Mouse (Mus musculus): Measurements from ENCODE around the gene Adprhl1. TPM values are rescaled to one million over a fixed set of nuclear protein-coding genes. Genes with fewer than 3 reads are reported as not detected.

The Adprhl1 gene
- polyA plus RNA-seq, 1 experiment from 2014 or later = 0.64 TPM

DNA sequence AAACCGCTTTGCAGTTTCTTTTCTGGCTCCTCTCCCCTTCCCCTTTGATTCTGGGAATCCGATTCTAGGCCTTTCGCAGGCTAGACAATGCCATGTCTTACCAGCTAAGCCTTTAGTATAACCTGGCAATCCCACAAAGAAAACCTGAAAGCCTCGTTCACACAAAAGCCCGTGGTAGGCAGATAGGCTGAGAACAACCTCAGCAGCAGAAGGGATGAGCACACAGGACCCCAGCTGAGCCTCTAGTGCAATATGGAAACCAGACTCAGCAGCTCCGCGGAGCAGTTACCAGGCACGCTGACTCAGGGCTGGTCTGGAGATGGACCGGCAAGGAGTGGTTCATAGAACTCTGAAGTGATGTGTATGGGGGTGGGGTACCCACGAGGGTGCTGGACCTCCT lies 59.1 kb downstream of the Adprhl1 start:
- H3K27me3 ChIP-seq (ENCODE audit: control insufficient read depth, insufficient read depth, low read length) = no peaks in the 10 kb centered on the region; the same call in 1 of the 2 replicates
- no peaks in the 10 kb centered on the region for H3K36me3 ChIP-seq (ENCODE audit: control insufficient read depth, insufficient read depth, low read length)
- H3K9me3 ChIP-seq (ENCODE audit: control insufficient read depth, low read length) = no peaks in the 10 kb centered on the region
- no peak overlapping the region for H3K9ac ChIP-seq (replicated peaks; ENCODE audit: low read depth, low read length)
- H3K4me2 ChIP-seq (ENCODE audit: low read depth, low read length) = no peak overlapping the region
- H3K4me3 ChIP-seq (ENCODE audit: low read depth, low read length) = no peak overlapping the region
- no peaks in the 10 kb centered on the region for H3K4me1 ChIP-seq (ENCODE audit: control insufficient read depth, insufficient read depth, low read length)
- WGBS = 47% methylated on average over 10 of the region's 10 CpGs
- no peak overlapping the region for H3K27ac ChIP-seq (ENCODE audit: low read depth, low read length)
- ATAC-seq (ENCODE audit: low read depth) = no peak

DNA sequence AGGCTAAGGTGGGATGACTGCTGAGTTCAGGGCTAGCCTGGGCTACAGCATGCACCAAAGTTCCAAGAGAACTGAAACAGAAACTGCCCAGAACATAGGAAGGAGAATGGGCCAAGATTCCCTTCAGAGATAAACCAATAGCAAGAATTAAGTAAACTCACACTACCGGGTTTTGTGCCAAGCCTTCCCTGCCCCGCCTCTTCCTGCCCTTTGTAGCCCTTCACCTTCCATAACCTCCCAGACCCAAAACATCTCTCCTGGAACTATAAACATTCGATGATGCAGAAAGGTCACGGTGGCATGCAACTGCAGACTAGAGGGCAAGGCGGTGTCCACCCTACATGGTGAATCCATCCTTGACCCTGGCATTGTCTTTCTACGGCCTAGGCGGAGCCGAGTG lies 63.7 kb downstream of the Adprhl1 start:
- no peak for ATAC-seq (ENCODE audit: low read depth)
- 88% methylated on average over 8 of the region's 8 CpGs for WGBS
- no peak overlapping the region for H3K4me3 ChIP-seq (ENCODE audit: low read depth, low read length)
- no peak overlapping the region for H3K27ac ChIP-seq (ENCODE audit: low read depth, low read length)
- no peak overlapping the region for H3K4me2 ChIP-seq (ENCODE audit: low read depth, low read length)
- no peaks in the 10 kb centered on the region for H3K27me3 ChIP-seq (ENCODE audit: control insufficient read depth, insufficient read depth, low read length)
- H3K9ac ChIP-seq (replicated peaks; ENCODE audit: low read depth, low read length) = no peak overlapping the region
- no peaks in the 10 kb centered on the region for H3K9me3 ChIP-seq (ENCODE audit: control insufficient read depth, low read length)
- no peaks in the 10 kb centered on the region for H3K36me3 ChIP-seq (ENCODE audit: control insufficient read depth, insufficient read depth, low read length)
- H3K4me1 ChIP-seq (ENCODE audit: control insufficient read depth, insufficient read depth, low read length) = no peaks in the 10 kb centered on the region

- Histone ChIP-seq H3K4me1 (ENCODE audit: control insufficient read depth, insufficient read depth, low read length) (no peaks in the 10 kb centered on the region), H3K36me3 (ENCODE audit: control insufficient read depth, insufficient read depth, low read length) (no peaks in the 10 kb centered on the region), H3K4me2 (ENCODE audit: low read depth, low read length) (no peak overlapping the region), H3K9ac (replicated peaks; ENCODE audit: low read depth, low read length) (no peak overlapping the region), H3K27ac (ENCODE audit: low read depth, low read length) (no peak overlapping the region), H3K4me3 (ENCODE audit: low read depth, low read length) (no peak overlapping the region), H3K9me3 (ENCODE audit: control insufficient read depth, low read length) (no peaks in the 10 kb centered on the region), H3K27me3 (ENCODE audit: control insufficient read depth, insufficient read depth, low read length) (no peaks in the 10 kb centered on the region)
- 88% methylated on average over 1 of the region's 1 CpGs for WGBS
- ATAC-seq (ENCODE audit: low read depth) = no peak
Measured at GRCm38 (mm10) chr8:13188857-13189256, 65.1 kb downstream of the Adprhl1 start.

GRCm38 (mm10) chr8:13188052-13188555 lies 65.9 kb downstream of the Adprhl1 start:
- Histone ChIP-seq H3K36me3 (ENCODE audit: control insufficient read depth, insufficient read depth, low read length) (no peaks in the 10 kb centered on the region), H3K4me3 (ENCODE audit: low read depth, low read length) (no peak overlapping the region), H3K27ac (ENCODE audit: low read depth, low read length) (no peak overlapping the region), H3K9me3 (ENCODE audit: control insufficient read depth, low read length) (no peaks in the 10 kb centered on the region), H3K27me3 (ENCODE audit: control insufficient read depth, insufficient read depth, low read length) (no peaks in the 10 kb centered on the region), H3K9ac (replicated peaks; ENCODE audit: low read depth, low read length) (no peak overlapping the region), H3K4me2 (ENCODE audit: low read depth, low read length) (no peak overlapping the region), H3K4me1 (ENCODE audit: control insufficient read depth, insufficient read depth, low read length) (no peaks in the 10 kb centered on the region)
- WGBS = 92% methylated on average over 13 of the region's 13 CpGs
- no peak for ATAC-seq (ENCODE audit: low read depth)

DNA sequence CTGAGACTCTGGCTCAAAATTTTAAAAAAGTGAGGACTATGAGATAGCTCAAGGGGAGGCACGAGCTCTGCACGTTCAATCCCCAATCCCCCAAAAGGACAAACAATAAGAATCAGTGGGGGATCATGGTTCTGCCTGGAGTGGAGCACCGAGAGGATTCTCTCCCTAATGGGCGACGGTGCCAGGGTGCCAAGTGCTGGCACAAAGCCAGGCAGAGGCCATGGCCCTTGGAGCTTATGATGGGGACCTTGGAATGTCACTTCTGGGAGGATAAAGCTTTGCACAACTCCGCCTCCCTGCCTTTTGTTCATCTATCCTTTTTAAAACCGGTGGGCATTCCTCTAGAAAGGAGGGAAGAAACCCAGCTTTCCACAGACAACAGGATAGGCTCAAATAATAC lies 66.3 kb downstream of the Adprhl1 start:
- Histone ChIP-seq H3K27ac (ENCODE audit: low read depth, low read length) (no peak overlapping the region), H3K4me2 (ENCODE audit: low read depth, low read length) (no peak overlapping the region)
- 68% methylated on average over 7 of the region's 7 CpGs for WGBS

DNA sequence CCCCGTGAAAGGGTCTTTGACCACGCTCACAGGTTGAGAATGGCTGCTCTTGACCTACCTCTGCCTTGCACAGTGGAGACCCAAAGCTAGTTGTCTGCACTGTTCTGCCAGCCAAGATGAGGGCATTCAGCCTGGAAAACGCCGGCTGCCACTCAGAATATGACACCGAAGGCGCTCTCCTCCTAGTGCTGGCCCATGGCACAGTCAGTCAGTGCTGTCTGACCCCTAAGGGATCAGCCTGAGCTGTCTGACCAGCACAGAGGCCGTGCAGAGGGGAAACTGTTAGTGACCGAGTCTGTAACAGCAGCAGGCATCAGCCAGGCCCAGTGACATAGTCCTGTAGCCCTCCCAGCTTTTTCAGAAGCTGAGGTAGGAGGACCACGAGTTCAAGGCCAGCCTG lies 66.7 kb downstream of the Adprhl1 start:
- Histone ChIP-seq H3K27ac (ENCODE audit: low read depth, low read length) (no peak overlapping the region), H3K9ac (replicated peaks; ENCODE audit: low read depth, low read length) (no peak overlapping the region), H3K36me3 (ENCODE audit: control insufficient read depth, insufficient read depth, low read length) (no peaks in the 10 kb centered on the region), H3K4me2 (ENCODE audit: low read depth, low read length) (no peak overlapping the region), H3K4me1 (ENCODE audit: control insufficient read depth, insufficient read depth, low read length) (no peaks in the 10 kb centered on the region), H3K27me3 (ENCODE audit: control insufficient read depth, insufficient read depth, low read length) (no peaks in the 10 kb centered on the region), H3K9me3 (ENCODE audit: control insufficient read depth, low read length) (no peaks in the 10 kb centered on the region), H3K4me3 (ENCODE audit: low read depth, low read length) (no peak overlapping the region)
- no peak for ATAC-seq (ENCODE audit: low read depth)
- 81% methylated on average over 9 of the region's 9 CpGs for WGBS

More for the DNA sequence above, 66.3 kb downstream of the Adprhl1 start:
- Histone ChIP-seq H3K9me3 (ENCODE audit: control insufficient read depth, low read length) (no peaks in the 10 kb centered on the region), H3K4me3 (ENCODE audit: low read depth, low read length) (no peak overlapping the region), H3K4me1 (ENCODE audit: control insufficient read depth, insufficient read depth, low read length) (no peaks in the 10 kb centered on the region), H3K9ac (replicated peaks; ENCODE audit: low read depth, low read length) (no peak overlapping the region), H3K36me3 (ENCODE audit: control insufficient read depth, insufficient read depth, low read length) (no peaks in the 10 kb centered on the region), H3K27me3 (ENCODE audit: control insufficient read depth, insufficient read depth, low read length) (no peaks in the 10 kb centered on the region)
- ATAC-seq (ENCODE audit: low read depth) = no peak

DNA sequence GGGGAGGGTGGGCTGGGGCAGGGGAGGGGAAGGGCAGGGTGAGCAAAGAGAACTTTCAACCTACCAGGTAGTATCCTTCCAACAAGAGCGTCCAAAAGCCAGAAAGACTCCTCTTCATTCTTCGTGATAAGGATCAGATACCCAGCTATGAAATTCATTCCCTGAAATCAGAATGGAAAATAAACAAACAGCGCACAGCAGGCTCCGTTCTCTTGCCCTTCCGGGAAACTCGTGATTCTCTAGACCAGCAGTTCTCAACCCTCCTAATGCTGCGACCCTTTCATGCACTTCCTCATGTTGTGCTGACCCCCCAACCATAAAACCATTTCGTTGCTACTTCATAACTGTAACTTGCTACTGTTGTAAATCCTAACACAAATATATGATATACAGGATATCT lies 67.1 kb downstream of the Adprhl1 start:
- no peaks in the 10 kb centered on the region for H3K9me3 ChIP-seq (ENCODE audit: control insufficient read depth, low read length)
- H3K4me1 ChIP-seq (ENCODE audit: control insufficient read depth, insufficient read depth, low read length) = no peaks in the 10 kb centered on the region
- no peak overlapping the region for H3K4me3 ChIP-seq (ENCODE audit: low read depth, low read length)
- H3K27ac ChIP-seq (ENCODE audit: low read depth, low read length) = no peak overlapping the region
- no peaks in the 10 kb centered on the region for H3K27me3 ChIP-seq (ENCODE audit: control insufficient read depth, insufficient read depth, low read length)
- no peaks in the 10 kb centered on the region for H3K36me3 ChIP-seq (ENCODE audit: control insufficient read depth, insufficient read depth, low read length)
- ATAC-seq (ENCODE audit: low read depth) = no peak
- WGBS = 85% methylated on average over 8 of the region's 8 CpGs
- H3K4me2 ChIP-seq (ENCODE audit: low read depth, low read length) = no peak overlapping the region
- H3K9ac ChIP-seq (replicated peaks; ENCODE audit: low read depth, low read length) = no peak overlapping the region

DNA sequence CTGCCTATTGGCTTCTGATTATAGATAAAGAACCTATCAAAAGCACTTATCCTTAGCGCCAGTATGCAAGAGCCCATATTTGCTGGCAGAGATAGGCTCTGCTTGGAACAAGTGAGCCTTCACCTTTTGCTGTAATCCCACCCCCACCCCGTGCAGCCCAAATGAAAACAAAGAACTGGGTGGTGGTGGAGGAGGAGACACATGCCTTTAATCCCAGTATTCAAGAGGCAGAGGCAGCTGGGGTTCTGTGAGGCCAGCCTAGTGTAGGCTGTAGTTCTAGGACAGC lies 72.3 kb downstream of the Adprhl1 start:
- no peak overlapping the region for H3K4me2 ChIP-seq (ENCODE audit: low read depth, low read length)
- no peaks in the 10 kb centered on the region for H3K27me3 ChIP-seq (ENCODE audit: control insufficient read depth, insufficient read depth, low read length)
- H3K27ac ChIP-seq (ENCODE audit: low read depth, low read length) = no peak overlapping the region
- no peaks in the 10 kb centered on the region for H3K4me1 ChIP-seq (ENCODE audit: control insufficient read depth, insufficient read depth, low read length)
- no peak overlapping the region for H3K4me3 ChIP-seq (ENCODE audit: low read depth, low read length)
- no peak for ATAC-seq (ENCODE audit: low read depth)
- 63% methylated on average over 2 of the region's 2 CpGs for WGBS
- no peak overlapping the region for H3K9ac ChIP-seq (replicated peaks; ENCODE audit: low read depth, low read length)
- H3K36me3 ChIP-seq (ENCODE audit: control insufficient read depth, insufficient read depth, low read length) = peaks cover 3% of the 10 kb centered on the region; the same call in 1 of the 2 replicates
- H3K9me3 ChIP-seq (ENCODE audit: control insufficient read depth, low read length) = no peaks in the 10 kb centered on the region

DNA sequence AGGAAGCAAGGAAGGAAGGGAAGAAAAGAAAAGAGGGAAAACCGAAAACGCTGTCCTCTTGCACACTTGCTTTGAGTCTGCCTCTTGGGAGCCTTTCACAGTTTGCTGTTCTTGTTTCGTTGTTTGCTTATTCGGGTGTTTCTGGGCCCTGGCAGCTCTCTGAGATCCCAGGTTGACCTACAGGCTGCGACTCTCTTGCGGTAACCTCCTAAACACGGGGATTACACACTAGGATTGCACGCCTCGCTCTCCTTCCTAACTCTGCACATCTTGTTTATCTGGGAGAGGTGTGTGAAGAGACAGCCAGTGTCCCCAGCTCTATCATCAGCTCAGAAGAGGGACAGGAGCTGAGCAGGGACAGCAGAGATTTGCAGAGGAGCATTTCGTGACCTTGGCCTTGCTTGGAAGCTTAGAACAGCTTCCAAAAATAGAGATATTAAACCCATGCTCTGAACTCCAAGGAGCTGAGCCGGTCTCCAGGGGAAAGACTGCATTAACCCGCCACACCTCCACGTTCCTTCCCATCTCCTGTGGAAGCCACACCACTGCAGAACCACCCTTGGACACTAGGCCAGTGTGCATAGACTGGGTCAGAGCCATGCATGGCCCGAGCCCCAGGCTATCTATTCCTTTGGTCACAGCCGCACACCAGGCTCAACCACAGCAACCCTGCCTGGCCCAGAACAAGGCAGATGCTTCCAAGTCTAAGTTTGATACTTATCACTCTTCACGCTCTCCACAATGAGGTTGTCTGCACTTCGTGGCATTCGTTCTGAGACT lies 72.9 kb downstream of the Adprhl1 start:
- H3K27ac ChIP-seq (ENCODE audit: low read depth, low read length) = no peak overlapping the region
- H3K4me1 ChIP-seq (ENCODE audit: control insufficient read depth, insufficient read depth, low read length) = no peaks in the 10 kb centered on the region
- H3K27me3 ChIP-seq (ENCODE audit: control insufficient read depth, insufficient read depth, low read length) = no peaks in the 10 kb centered on the region
- peaks cover 8% of the 10 kb centered on the region for H3K36me3 ChIP-seq (ENCODE audit: control insufficient read depth, insufficient read depth, low read length)
- H3K9me3 ChIP-seq (ENCODE audit: control insufficient read depth, low read length) = no peaks in the 10 kb centered on the region
- H3K9ac ChIP-seq (replicated peaks; ENCODE audit: low read depth, low read length) = no peak overlapping the region
- no peak for ATAC-seq (ENCODE audit: low read depth)
- 88% methylated on average over 18 of the region's 18 CpGs for WGBS
- H3K4me2 ChIP-seq (ENCODE audit: low read depth, low read length) = no peak overlapping the region
- H3K4me3 ChIP-seq (ENCODE audit: low read depth, low read length) = no peak overlapping the region
